Mouse (Mus musculus): Measurements from ENCODE around the gene Pole3.
A peak's percentile ranks its signal among the peaks of the same experiment; 100 is the strongest.

The Pole3 gene

DNA sequence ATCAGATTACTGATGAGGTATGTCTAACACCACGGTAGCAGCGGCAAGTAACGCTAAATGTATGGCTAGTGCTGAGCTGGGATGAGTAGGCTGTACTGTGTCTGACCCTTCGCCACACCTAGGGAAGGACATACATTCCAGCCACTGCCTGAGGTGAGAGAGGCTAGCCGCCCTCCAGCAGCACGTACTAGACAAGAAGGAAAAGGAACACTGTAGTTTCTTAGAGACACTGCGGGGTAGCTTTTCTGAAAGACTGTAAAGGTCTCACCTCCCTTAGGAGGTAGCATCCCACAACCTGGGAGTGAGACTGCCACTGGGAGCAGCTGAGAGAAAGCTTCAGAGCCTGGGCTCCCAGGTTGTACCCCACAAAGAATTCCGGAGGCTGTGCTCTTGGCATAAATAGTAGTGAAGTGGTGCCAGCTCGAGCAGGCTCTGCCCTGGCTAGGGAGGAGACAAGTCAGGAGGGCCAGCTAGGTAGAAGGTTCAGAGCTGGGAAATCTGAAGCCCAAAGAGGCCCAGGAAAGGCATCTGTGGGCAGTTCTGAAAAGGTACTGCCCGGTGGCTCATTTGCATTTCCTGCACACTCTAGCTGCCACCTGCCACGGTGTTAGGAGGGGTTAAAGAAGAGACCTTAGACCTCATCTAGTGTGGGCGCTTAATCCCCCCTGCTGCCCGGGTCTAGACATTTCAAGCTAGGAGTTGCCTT lies 6.3 kb downstream of the Pole3 start:
- peak; percentile 66 for DNase-seq

DNA sequence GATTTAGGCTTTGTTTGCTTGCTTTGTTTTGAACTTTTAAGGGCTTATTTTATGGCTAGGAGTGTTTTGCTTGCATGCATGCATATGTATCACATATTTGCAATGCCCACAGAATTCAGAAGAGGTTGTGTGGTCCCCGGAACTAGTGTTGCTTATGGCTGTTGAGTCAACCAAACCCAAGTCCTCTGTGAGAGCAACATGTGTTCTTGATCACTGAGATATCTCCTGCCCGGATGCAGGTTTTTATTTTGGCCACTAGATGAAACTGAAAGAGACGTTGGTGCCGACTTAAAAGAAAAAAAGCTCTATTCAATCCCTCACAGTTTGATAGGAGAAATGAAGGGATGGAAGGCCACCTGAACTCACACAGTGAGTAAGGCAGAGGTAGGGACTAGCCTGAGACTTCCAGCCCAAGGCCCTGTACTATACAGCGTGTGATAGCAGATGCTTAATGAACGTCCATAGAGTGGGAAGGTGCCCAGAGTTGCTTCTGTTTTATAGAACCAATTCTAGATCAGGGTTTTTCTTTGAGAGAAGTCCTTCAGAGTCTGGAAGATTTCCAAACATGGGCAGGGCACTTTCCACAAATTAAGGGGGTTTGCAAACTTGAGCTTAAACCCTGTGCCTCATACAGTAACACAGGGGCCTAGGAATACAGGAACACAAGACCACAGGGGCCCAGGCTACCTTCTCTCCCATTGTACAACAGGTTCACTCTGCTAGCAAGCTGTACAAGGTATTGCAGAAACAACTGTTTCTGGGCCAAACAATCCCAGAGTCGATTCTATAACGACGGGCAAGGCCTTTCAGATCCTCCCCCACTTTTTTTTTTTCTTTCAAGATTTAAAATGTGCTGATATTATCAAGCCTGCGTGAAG lies 7.1 kb downstream of the Pole3 start:
- no peak for DNase-seq

DNA sequence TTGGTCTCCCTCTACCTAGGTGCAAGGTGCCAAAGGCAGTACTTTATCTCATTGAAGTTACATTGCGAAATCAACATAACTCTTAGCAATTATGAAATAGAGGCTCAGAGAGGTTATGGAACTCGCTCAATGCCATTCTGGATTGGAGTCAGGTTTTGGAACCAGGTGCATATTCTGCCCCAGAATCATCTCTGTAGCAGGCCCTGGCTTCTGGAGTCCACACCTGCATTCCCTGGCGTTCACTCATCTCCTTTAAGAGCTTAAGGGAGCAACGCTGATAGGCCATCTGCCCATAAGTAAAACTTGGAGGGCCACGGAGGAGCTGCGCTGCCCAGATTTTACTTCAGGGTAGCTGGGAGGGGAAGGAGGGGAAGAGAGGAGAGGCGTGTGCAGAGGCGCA lies 7.8 kb downstream of the Pole3 start:
- DNase-seq: peak; percentile 73

DNA sequence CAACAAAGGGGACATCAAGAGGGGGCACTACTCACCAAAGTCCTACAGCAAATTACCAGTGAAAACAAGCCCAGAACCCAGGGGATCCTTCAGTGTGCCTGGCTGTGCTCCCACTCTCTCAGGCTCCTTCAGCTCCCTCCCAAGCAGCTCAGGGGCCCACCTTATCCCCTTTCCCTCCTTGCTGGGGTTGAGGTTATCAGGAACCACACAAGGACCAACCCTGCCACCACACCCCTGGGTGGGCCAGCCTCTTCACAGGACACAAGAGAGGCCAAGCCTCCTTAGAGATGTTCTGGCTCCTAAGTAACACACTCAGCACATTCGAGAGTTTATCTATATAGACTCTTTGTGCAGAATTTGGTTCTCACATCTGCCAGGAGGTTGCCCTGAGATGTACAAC lies 8.3 kb downstream of the Pole3 start:
- DNase-seq: peak; percentile 95

DNA sequence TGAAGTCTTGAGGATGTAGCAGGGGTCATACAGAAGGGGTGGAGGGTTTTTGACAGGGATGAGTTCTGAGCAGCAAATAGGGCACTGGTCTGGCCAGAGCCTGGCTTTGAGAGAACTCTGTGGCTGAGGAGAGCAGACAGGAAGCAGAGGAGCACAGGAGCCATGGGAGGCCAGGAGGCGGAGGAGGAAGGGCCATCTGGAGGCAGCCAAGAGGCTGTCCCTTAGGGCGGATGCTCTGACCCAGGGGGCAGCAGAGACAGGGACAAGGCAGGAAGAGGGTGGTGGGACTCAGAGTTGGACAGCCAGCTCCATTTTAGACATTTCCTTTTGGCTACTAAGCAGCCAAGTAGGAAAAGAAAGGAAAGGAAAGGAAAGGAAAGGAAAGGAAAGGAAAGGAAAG lies 8.8 kb downstream of the Pole3 start:
- peak; percentile 69 for DNase-seq

DNA sequence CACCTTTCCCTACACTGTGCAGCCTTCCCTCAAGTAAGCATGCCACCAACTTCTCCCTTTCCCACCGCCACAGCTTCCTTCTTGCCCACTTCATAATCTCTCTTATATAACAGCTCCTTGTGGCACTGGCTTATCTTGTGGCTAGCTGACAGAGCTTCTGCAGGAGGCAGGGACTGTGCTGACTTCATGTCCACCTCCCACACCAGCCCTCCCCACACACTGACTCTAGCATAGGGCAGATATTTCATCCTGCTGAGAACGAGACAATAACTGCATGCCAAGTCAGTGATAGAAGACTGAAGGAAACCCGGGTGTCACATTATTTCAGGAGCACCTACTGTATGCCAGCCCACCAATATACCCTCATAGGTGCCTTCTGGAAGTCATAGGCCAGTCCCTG lies 9.4 kb downstream of the Pole3 start:
- DNase-seq: peak; percentile 73

DNA sequence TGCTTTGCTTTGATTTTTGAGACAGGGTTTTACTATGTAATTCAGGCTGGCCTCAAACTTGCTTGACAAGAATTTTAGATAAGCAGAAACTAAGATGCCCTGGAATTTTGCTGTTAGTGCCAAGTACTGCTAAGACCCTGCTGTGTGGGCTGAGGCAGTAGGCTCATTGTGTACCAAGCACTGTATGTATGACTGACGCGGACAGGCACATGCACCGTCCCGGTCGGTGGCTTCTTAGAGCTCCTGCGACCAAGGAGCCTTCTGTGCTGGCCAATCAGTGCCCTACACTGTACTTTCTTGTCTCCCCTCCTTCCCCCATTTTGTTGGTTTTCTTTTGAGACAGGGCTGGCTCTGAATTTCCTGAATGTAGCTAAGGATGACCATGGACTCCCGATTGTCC lies 9.9 kb downstream of the Pole3 start:
- no peak for DNase-seq

DNA sequence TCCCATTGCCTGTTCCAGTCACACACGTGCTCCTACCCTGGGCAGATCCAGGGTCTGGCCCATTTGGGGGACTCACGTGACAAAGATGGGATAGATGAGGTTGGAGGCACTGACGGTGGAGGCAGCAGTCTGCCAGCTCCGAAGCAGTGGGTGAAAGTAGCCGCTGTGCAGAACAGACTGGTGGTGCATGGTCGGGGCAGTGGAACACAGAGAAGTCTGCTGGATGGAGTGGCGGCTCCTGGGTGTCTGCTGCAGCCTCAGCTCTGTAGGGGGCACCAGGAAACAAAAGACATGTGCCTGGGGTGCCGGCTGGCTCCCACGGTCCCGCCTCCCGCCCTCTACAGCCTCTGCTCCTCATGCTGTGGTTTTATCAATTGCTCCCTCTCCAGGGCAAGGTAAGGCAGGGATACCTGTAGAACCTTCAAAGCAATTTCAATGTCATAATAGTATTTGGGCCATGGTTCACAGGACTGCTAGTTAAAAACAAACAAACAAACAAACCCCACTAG lies 10.8 kb downstream of the Pole3 start:
- peak; percentile 47 for DNase-seq

DNA sequence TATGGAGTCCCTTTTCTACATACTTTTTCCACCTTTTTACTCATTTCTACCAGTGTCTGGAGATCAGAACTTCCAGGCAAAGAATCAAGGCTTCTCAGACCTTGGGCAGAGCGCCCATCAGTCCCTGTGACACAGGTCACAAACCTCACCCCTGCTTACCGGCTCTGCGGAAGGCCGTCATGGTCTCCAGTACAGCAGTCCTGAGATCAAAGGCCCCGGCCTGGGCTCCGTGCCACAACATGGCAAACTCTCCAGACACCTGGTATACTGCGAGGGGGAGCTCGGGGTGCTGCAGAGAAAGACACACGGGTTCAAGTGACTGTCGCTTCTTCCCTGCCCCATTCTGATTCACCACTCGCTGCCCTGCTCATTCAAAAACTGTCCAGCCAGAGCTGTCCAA lies 14.9 kb downstream of the Pole3 start:
- DNase-seq: no peak

DNA sequence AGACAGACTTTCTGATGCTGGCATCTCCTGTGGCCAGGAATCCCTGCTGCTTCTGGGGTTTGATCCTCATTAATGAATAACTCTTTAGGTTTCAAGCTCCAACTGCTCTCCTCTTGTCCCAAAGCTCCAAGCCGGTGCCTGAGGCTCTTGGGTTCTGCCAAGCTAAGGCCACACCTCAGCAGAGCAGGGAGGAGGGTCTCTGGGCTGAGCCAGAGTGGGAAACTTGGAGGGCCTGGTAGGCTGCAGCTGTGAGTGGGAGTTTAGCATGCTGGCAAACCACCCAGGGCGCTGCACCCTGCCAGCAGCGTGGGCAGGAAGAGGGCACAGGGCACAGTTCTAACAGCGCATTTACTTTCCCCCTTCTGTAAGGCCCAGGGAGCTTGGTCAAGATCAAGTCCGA lies 16.0 kb downstream of the Pole3 start:
- no peak for DNase-seq

DNA sequence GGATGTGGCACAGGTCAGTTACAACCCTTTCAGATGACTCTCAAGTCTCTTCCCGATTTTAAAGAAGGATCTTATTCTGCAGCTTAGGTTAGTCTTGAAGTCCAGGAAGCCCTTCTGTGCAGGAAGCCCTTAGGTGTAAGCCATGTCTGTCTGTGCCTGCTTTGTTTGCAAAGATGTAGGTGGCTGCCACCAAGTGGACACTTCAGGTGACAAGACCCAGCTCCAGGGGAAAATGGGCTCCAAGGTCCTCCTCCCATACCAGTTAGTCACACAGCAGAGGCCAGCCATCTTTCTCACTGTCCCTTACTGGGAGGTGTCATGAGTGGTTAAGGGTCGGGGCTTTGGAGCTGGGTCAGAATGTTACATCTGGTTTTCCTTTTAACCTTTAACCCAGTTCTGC lies 18.1 kb downstream of the Pole3 start:
- DNase-seq: peak; percentile 60

DNA sequence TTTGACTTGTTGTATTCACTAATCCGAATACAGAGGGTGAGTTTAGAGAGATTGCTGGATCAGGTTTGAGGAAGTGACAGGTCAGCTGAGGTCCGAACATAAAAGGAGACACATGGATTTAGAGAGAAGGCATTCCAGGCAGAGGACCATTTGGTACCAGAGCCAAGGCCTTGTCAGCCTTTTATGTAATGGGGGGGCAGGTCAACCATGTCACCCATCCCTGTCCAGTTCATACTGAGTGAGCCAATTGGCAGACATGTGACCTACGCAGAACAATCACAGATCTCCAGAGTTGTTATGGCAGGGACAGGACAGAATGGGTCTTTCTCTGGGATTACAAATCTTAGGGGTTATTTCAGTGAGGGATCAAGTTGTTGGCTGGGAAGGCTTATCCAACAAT lies 18.9 kb downstream of the Pole3 start:
- DNase-seq: no peak

DNA sequence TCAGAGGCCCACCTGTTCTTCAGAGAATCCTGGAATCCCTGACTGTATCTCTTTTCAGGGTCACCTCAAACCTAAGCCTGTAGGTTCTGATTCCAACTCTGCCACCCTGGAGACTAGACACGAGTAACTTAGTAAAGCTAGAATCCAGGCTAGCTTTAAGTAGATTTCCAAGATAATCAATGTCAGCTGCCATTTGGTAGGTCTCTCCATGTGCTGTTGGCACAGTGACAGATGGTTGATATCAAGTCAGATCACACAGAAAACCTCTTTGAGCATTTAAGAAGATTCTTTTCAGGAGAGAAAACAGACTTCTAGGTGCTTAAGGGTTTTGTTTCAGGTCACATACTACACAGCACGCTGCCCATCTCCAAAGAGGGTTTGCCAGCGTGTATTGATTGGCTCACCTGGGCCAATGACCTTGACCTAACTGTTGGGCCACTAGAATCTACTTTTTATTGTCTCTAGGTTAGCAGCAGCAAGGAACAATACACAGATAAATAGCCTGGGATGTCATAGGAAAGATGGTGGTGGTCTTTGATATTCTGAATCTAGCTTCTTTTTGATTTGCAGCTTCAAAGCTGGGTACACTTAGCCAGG lies 21.4 kb downstream of the Pole3 start, which contains the start of gene Hdhd3:
Hdhd3 (minus strand) TSS at position 94 of the 597 bp plus-strand sequence.
- no peak for DNase-seq

DNA sequence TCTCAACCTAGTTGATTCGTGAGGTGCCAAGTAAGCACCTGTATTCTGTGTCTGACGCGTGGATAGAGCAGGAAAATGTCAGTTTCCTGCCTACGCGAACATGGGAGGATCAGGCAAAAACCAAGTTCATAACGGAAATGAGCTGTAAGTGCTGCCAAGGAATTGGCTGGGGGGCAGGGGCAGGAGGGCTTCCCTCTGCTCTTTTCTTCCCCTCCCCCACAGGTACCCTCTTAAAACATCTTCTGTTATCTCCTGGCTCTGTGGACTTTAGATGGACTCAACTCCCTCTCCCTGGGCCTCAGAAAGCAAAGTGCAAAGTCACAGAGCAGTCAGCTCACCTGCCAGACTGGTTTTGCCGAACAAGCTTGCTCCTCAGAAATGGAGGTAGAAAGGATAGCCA lies 21.9 kb downstream of the Pole3 start:
- DNase-seq: no peak

DNA sequence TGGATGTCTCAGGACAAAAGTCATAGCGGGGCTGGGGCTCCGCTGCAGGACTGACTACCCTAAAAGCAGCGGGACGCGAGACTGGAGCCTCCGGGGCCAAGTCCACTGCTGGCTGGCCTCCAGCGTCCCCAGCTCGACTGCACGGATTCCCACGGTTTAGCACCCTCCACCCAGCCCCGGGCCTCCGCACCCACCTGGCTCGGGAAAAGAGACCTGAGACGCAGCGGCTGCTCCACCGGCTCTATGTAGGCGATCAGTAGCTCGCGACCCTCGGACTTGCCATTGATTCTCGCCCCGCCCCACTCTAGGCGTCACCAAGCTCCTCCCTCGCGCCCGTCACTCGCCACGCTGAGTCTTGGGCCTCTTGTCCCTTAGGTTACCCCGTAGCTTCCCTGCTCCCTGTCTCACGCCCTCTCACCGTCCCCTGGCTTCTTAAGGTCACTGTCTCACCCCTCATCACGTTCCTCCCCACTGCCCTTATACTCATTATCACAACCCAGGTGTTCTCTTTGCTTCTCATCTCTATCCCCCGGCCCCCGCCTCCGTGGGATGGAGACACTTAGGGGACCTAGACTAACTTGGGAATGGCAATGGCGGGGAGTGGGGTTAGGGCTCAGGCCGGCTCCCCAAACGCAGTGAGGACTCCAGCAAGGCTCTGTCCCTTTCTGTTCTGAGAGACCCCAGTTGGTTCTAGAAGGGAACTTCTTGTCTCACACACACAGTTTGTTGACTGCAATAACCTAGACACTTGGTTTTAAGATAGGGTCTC lies 22.7 kb downstream of the Pole3 start:
- peak; percentile 91 for DNase-seq

DNA sequence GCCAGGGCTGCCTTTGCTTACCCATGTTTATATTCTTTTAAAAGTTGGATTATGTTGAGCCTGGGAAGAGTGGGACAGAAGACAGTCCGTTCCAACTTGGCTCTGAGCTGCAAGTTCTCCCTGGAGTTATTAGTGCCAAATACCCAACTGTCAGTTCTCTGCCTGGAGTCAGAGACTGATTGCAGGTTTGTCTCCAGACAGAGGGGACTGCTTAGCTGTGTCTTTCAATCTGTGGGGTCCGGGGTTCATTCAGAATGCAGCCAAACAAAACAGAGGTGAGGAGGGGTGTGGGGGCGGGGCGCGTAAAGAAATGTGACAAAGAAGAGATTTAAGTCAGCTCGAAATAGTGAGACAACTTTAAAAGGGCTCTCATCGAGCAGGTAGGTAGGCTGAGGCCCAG lies 23.3 kb downstream of the Pole3 start:
- no peak for DNase-seq

DNA sequence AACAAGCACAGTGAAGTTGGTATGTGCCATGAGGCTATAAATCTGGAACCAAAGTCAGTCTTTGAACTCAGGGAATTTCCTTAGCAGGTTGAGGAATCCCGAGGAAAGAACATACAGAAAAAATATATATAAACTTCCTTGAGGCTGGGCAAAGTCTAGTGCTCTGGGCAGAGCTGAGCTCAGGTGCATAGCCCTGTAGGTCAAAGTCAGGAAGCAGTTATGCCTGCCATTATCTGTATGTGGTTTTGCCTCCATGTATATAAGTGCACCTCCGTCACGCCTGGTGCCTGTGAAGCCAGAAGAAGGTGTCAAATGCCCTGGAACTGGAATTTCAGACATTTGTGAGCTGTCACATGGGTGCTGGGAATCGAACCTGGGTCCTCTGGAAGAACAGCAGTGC lies 24.1 kb downstream of the Pole3 start:
- DNase-seq: no peak

DNA sequence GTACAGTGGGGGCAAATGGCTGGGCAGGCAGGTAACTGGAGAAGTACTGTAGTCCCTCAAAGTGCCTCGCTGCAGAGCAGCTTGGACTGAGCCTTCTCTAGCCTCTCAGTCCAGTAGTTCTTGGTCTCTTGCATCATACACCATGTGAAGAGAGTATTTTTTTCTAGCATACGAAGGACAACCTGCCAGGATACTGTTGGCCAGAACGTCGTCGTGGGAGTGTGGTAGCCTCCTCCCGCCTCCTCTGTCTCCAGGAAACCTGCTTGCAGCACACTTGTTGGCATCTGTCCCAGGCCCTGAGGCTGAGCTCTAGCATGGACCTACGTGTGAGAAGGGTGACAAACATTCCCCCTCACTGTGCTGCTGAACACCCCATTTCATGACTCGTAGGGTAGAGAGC lies 28.1 kb downstream of the Pole3 start:
- no peak for DNase-seq

DNA sequence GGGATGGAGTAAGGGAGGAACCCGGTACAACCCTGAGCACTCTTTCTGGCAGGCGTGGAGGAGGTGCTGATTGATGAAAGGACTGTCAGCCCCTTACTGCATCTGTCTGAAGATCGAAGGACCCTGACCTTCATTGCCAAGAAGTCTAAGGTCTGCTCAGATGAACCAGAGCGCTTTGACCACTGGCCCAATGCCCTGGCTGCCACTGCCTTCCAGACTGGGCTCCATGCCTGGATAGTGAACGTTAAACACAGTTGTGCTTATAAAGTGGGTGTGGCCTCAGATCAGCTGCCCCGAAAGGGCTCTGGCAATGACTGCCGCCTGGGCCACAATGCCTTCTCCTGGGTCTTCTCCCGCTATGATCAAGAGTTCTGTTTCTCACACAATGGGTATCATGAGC lies 28.9 kb downstream of the Pole3 start:
- no peak for DNase-seq

DNA sequence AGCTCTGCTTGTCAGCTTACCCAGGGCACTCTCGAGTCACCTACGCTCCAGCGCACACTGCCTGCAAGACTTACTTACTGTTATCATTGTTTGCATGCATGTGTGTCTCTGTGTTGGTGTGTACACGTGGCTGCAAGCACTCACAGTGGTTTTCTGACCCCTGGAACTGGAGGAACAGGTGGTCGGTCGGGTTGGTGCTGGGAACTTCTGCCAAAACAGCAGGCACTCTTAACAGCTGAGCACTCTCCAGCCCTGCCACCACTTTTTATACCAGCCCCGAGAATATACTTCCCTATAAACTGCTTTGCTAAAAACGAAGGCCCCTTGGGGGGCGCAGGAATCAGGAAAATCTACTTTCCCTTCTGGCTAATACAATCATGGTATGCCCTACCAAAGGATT lies 30.6 kb downstream of the Pole3 start:
- DNase-seq: no peak

DNA sequence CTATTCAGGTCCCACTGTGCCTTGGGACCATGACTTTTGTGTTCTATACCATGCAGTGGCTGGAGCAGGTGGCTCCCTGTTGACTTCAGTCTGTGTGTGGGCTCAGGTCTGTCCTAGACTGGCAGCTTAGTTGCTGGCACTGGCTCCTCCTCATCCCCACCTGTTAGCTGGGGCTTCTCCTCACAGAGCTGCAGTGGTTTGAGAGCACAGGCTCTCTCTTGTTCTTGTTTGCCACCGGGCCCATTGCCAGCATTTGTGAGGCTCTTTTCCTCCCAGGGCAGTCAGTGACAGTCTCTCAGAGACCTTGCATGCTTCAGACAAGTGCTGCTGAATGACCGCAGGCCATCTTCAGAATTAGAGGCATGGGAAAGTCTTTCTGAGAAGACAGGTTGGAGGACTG lies 32.2 kb downstream of the Pole3 start:
- no peak for DNase-seq

DNA sequence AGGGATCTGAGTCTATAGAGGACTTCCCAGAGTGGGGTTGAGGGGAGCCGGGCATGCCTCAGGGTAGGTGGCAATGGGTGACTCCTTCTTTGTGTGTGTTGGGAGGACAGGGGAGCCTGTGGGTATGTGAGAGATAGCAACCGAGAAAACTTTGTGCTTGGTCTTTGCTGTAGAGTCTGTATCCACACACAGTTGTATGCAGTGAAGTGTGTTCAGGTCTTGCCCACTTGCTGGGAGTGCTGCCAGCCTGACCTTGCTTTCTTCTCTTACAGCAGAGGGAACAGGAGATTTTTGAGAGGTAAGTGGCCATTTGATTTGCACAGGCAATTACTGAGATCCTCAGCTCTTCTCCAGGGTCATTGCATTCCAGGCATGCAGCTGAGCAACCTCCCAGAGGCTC lies 37.0 kb downstream of the Pole3 start:
- DNase-seq: no peak

DNA sequence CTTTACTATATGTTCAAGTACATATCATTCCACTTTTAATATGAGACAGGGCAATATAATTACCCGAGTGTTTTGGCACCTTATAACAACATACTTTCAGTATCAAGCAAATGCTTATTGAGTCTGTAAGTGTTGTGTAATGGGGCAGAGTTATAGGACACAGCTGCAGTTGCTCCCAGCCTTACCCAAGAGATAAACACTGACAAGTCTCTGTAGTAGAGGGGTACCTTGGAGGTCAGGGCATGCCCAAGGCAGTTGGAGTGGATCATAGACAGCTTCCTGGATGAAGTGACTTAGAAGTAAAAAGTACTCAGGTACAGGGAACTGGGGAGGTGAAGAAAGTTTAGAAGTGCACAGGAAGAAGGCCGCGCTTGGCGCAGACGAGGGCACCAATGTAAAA lies 37.7 kb downstream of the Pole3 start:
- no peak for DNase-seq
